Mouse (Mus musculus) yolk sac, embryonic 10.5 days (tissue): ENCODE results near the gene Rab6a.

Experiments used
- DNase-seq: peaks from one replicate; pipeline ENCODE4 v3.0.0-alpha.2; 2017; ENCODE audit warnings: low spot score

Rab6a gene

GRCm38 (mm10) chr7:100624538-100624937, 17.3 kb downstream of the Rab6a start:
- DNase-seq = no peak

- DNase-seq = no peak
Observed at GRCm38 (mm10) chr7:100637657-100638056, 30.4 kb downstream of the Rab6a start.

GRCm38 (mm10) chr7:100642413-100642812, 35.2 kb downstream of the Rab6a start:
- DNase-seq = no peak

- DNase-seq = no peak
Observed at GRCm38 (mm10) chr7:100645147-100645546, 37.9 kb downstream of the Rab6a start.

GRCm38 (mm10) chr7:100649095-100649494, 41.9 kb downstream of the Rab6a start:
- no peak for DNase-seq

- no peak for DNase-seq
Observed at GRCm38 (mm10) chr7:100649826-100650225, 42.6 kb downstream of the Rab6a start.

- DNase-seq = no peak
Observed at GRCm38 (mm10) chr7:100650421-100650820, 43.2 kb downstream of the Rab6a start.

GRCm38 (mm10) chr7:100651011-100651410, 43.8 kb downstream of the Rab6a start:
- DNase-seq = no peak

GRCm38 (mm10) chr7:100653480-100654266, 46.5 kb downstream of the Rab6a start:
- DNase-seq = no peak

GRCm38 (mm10) chr7:100654441-100654840, 47.2 kb downstream of the Rab6a start:
- no peak for DNase-seq

GRCm38 (mm10) chr7:100656739-100657138, 49.5 kb downstream of the Rab6a start:
- no peak for DNase-seq

- peak; percentile 32 for DNase-seq
Observed at GRCm38 (mm10) chr7:100658093-100658578, 50.9 kb downstream of the Rab6a start.

- no peak for DNase-seq
Observed at GRCm38 (mm10) chr7:100661264-100661663, 54.1 kb downstream of the Rab6a start.

- DNase-seq = no peak
Observed at GRCm38 (mm10) chr7:100662231-100662630, 55.0 kb downstream of the Rab6a start, which contains the start of gene Plekhb1. Gene Plekhb1 (minus strand): TSS chr7:100662414.

- DNase-seq = peak; percentile 81
Observed at GRCm38 (mm10) chr7:100663190-100663589, 56.0 kb downstream of the Rab6a start.

GRCm38 (mm10) chr7:100663729-100664304, 56.6 kb downstream of the Rab6a start:
- no peak for DNase-seq

- no peak for DNase-seq
Observed at GRCm38 (mm10) chr7:100670646-100671045, 63.4 kb downstream of the Rab6a start.

GRCm38 (mm10) chr7:100673452-100673851, 66.2 kb downstream of the Rab6a start:
- DNase-seq = no peak

- DNase-seq = no peak
Observed at GRCm38 (mm10) chr7:100674941-100675340, 67.7 kb downstream of the Rab6a start.

- DNase-seq = no peak
Observed at GRCm38 (mm10) chr7:100678052-100678451, 70.8 kb downstream of the Rab6a start.

GRCm38 (mm10) chr7:100678948-100679880, 72.0 kb downstream of the Rab6a start:
- no peak for DNase-seq

- no peak for DNase-seq
Observed at GRCm38 (mm10) chr7:100681132-100681531, 73.9 kb downstream of the Rab6a start.
